Mouse (Mus musculus): ENCODE data around the gene Pptc7.

The Pptc7 gene

GRCm38 (mm10) chr5:122284183-122285028 lies at the start of gene Pptc7:
Gene Pptc7, plus strand, starts transcription at chr5:122284365.
- in situ Hi-C loops (cut with MboI, MseI): no loop called here

GRCm38 (mm10) chr5:122235196-122235836 lies 48.8 kb upstream of the Pptc7 start:
- in situ Hi-C loops (cut with MboI, MseI): no loop called here

- in situ Hi-C loops (cut with MboI, MseI): no loop called here
These were observed 47.0 kb upstream of the Pptc7 start for GRCm38 (mm10) chr5:122237200-122237599.

DNA sequence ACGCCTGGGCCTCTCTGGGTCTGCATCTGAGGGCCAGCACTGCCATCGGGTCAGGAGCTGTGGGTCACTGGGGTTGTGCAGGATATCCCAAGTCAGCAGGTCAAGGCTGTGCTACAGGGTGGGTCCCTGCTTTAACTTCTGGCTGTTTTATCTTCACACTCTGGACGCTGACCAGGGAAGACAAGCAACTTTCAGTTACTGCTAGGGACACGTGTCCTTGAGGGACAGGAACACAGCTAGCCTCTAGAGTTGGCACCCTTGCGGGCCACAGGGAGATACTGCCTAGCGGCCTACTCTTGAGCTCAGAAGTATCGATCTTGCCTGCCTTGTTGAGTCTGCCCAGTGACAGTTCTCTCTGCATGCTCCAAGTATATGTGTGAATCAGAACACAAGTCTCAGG lies 44.5 kb upstream of the Pptc7 start:
- in situ Hi-C loops (cut with MboI, MseI): no loop called here

GRCm38 (mm10) chr5:122240521-122240920 lies 43.6 kb upstream of the Pptc7 start:
- in situ Hi-C loops (cut with MboI, MseI): no loop called here

GRCm38 (mm10) chr5:122240989-122241388 lies 43.2 kb upstream of the Pptc7 start:
- in situ Hi-C loops (cut with MboI, MseI): no loop called here

DNA sequence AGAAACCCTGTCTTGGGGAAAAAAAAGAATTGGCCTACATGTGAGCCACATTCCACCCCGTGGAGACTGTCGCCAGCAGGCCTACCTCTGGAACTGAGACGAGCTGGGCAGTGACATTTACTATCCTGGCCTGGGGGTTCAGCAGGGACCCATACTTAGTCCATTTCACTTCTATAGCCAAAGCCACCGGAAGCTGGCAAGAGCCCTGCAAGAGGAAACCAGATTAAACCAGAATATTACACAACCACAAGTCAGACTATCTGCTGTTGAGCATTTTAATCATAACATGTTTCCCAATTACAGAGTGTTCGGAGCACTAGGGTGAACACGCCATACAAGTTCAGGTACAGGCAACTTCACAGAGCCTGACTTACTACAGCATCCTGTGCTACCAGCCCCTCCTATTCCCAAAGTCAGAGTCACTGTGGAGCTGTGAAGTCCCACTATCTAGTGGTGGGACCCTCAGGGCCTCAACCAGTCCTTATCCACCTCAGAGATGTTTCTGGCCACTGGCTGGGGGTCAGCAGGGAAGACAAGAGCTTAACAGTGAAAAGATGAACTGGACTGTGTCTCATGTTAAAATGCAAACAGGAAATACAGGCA lies 41.5 kb upstream of the Pptc7 start:
- in situ Hi-C loops (cut with MboI, MseI): no loop called here

DNA sequence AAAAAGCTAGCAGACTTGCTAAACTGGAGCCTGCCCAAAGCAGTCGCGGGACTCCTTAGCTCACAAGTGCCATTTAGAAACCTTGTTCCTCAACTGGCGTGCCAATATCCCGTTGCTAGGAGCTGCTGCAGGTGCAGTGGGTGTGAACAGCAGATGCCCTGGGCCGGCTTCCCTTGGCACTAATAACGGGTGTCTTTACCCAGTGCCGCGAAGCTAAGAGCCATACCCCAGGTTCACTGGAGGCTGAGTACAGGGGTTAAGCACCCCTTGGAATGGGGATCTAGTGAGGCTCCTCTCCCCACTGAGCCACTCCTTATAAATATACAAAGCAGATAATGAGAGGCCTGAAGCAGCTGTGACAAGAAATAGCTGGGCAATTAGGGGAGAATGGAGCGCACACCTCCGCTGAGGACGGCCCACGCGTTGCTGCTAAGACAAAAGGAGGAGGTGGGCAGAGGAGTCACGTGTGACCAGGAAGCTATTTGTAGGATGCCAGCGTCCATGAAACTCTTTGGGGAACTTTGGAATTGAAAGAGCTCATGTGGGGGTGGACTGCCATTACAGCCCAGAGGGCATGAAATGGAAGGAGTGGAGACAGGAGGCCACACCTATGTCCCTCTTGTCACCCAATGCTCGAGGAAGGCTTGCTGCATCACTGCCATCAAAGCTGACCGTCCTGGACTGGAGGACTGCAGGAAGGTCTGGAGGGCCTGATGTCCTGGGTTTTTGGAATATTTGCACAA lies 40.2 kb upstream of the Pptc7 start:
- in situ Hi-C loops (cut with MboI, MseI): no loop called here

- in situ Hi-C loops (cut with MboI, MseI): no loop called here
These were observed 39.0 kb upstream of the Pptc7 start for GRCm38 (mm10) chr5:122245186-122245585.

- in situ Hi-C loops (cut with MboI, MseI): no loop called here
These were observed 37.5 kb upstream of the Pptc7 start for GRCm38 (mm10) chr5:122246547-122247167.

- in situ Hi-C loops (cut with MboI, MseI): no loop called here
These were observed 36.6 kb upstream of the Pptc7 start for GRCm38 (mm10) chr5:122247529-122247928.

DNA sequence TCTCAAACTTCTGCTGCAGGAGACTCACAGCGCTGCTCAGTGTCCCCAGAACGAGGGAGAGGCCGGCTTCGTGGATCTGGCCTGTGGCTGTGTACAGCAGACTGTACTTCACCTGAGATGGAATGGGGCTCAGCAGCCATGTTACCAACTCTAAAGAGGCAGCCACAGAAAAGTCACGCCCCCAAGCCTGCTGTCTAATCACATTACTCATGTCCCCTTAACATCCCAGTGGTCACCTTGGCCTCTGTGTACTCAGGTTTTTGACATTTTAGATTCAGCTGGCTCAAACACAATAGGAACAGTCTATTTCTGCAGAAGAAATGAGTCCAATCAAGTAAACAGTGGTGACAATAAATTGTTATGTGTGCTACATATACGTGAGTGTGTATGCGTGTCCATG lies 36.2 kb upstream of the Pptc7 start:
- in situ Hi-C loops (cut with MboI, MseI): no loop called here

DNA sequence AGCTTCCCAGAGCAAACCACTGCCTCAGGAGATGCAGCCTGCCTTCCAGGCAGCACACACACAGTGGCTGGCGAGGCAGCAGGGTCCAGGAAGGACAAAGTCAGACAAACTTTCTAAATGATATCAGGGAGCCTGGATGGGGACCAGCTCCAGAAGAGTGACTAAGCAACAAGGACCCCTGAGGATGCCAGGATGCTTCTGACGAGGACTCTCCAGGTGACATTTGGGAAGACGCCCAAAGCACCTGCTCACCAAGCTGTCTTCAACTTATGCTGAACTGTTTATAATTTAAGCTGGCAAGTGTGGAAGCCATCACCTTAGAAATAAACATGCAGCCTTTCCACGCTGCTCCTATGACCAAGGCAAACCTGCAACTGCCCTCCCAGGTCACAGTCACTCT lies 34.9 kb upstream of the Pptc7 start:
- in situ Hi-C loops (cut with MboI, MseI): no loop called here

DNA sequence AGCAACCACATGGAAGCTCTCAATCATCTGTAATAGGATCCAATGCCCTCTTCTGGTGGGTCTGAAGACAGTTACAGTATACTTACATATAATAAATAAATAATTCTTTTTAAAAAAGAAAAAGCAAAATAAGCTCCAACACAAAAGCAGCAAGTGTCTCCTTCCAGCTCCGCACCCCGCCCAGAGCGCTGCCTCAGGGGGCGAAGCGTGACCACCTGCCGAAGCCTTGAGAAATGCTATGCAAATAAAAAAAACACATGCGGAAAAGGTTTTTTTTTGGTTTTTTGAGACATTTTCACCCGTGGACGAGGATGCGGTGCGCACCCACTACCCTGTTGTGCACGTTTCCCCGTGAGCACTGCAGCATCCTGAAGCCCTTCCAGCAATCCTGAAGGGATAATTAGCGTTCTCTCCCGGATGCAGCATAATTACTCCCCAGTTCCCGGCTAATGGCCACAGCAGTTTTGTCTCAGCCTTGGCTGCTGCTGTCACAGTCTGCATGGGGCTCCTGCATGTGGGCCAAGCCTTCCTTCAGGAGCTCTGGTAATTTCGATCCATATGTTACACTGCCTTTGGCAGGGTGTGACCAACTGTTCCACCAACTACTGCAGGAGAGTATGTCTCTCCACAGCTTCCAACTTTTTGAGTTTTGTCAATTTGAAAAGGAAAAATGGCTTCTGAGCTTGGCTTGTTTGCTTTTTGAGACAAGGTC lies 32.1 kb upstream of the Pptc7 start:
- in situ Hi-C loops (cut with MboI, MseI): no loop called here

- in situ Hi-C loops (cut with MboI, MseI): loop anchor here (5.0 kb wide), 1 partner anchor 76 kb away; no protein-coding TSS in a partner anchor
These were observed 26.0 kb upstream of the Pptc7 start for GRCm38 (mm10) chr5:122258027-122258741.

DNA sequence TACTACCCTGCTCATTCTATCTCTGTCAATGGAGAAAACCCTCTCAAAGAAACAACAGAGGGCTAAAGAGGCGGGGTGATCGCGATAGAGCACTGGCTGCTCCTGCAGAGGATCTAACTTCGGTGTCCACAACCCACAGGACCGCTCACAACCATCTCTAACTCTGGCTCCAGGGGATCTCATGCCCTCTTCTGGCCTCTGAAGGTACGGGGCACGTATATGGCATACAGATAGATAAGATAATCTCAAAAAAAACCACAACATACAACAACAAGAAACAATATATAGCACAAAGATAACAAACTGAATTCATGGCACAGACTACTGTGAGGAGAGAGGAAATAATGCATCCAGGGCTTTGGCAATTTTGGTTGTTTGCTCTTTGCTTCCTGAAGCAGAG lies 22.1 kb upstream of the Pptc7 start:
- in situ Hi-C loops (cut with MboI, MseI): no loop called here

GRCm38 (mm10) chr5:122263933-122264905 lies 19.9 kb upstream of the Pptc7 start, which contains the start of gene Tctn1:
Gene Tctn1, minus strand, starts transcription at chr5:122264460.
- in situ Hi-C loops (cut with MboI, MseI): no loop called here

GRCm38 (mm10) chr5:122265187-122265586 lies 19.0 kb upstream of the Pptc7 start:
- in situ Hi-C loops (cut with MboI, MseI): loop anchor here (5.0 kb wide), 2 partner anchors 52 to 87 kb away; partner anchors contain the start of genes Rad9b and Vps29

GRCm38 (mm10) chr5:122265942-122266341 lies 18.2 kb upstream of the Pptc7 start:
- in situ Hi-C loops (cut with MboI, MseI): loop anchor here (5.0 kb wide), 2 partner anchors 51 to 86 kb away; partner anchors contain the start of genes Rad9b and Vps29

Measured in T-helper 1 cell (primary cell).